Mouse (Mus musculus) cerebellum, adult 9-11 months (tissue): ENCODE results near the gene Lrrn4cl.
"Not testable (repeated sequence)": the region's sequence is repeated elsewhere in the genome, so short reads cannot be mapped to it uniquely, and the experiment has no call there.

Experiments used
- DNase-seq: peaks from one replicate; pipeline ENCODE4 v3.0.0; 2022

Lrrn4cl gene

GRCm38 (mm10) chr19:8886916-8887584, 36.5 kb downstream of the Lrrn4cl start:
- no peak for DNase-seq

- no peak for DNase-seq
These were observed 37.3 kb downstream of the Lrrn4cl start for GRCm38 (mm10) chr19:8887585-8888463.

GRCm38 (mm10) chr19:8888511-8889385, 38.2 kb downstream of the Lrrn4cl start, which contains the start of the genes 1810009A15Rik and Gm49416:
1810009A15Rik (plus strand) TSS chr19:8888853.
Gm49416 (plus strand) TSS chr19:8888926.
- peak; percentile 94 for DNase-seq

- DNase-seq, result peak; percentile 85
These were observed 42.5 kb downstream of the Lrrn4cl start, which contains the start of gene Ints5 for GRCm38 (mm10) chr19:8892829-8893766. Ints5 (plus strand) TSS chr19:8893005.

GRCm38 (mm10) chr19:8895397-8895960, 44.9 kb downstream of the Lrrn4cl start:
- peak; percentile 61 for DNase-seq

- not testable (repeated sequence) for DNase-seq
These were observed 45.7 kb downstream of the Lrrn4cl start for GRCm38 (mm10) chr19:8896231-8896630.

- peak; percentile 71 for DNase-seq
These were observed 46.8 kb downstream of the Lrrn4cl start for GRCm38 (mm10) chr19:8897211-8897864.

- DNase-seq, result peak; percentile 96
These were observed 47.4 kb downstream of the Lrrn4cl start, which contains the start of gene Ganab for GRCm38 (mm10) chr19:8897865-8898495. Ganab (plus strand) TSS chr19:8898071.

- DNase-seq, result no peak
These were observed 48.0 kb downstream of the Lrrn4cl start for GRCm38 (mm10) chr19:8898576-8898975.

GRCm38 (mm10) chr19:8899079-8899478, 48.5 kb downstream of the Lrrn4cl start:
- no peak for DNase-seq

GRCm38 (mm10) chr19:8903412-8903811, 52.8 kb downstream of the Lrrn4cl start:
- DNase-seq, result no peak
